Mouse (Mus musculus) A20 (cell line): ENCODE measurements around the gene Acvr1b.

Experiments used
- DNase-seq: peaks from one replicate; pipeline ENCODE4 v3.0.0-alpha.2; 2011; ENCODE audit warnings: low read depth, low spot score

The Acvr1b gene

DNA sequence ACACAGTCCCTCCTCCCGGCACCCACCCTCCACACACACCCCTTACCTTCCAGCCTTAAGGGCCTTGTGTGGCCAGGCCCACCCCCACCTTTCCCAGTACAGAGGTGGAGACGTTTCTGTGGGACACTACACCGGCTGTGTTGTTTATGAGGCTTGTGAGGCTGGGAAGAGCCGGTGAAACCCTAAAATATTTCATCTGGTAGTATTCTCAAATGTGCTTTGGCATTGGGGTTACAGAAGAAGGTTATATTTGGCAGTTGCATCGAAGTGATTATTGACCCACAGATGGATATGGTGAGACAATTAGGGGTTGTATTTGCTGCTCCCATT is 1.2 kb downstream of the Acvr1b start:
- DNase-seq, result no peak

DNA sequence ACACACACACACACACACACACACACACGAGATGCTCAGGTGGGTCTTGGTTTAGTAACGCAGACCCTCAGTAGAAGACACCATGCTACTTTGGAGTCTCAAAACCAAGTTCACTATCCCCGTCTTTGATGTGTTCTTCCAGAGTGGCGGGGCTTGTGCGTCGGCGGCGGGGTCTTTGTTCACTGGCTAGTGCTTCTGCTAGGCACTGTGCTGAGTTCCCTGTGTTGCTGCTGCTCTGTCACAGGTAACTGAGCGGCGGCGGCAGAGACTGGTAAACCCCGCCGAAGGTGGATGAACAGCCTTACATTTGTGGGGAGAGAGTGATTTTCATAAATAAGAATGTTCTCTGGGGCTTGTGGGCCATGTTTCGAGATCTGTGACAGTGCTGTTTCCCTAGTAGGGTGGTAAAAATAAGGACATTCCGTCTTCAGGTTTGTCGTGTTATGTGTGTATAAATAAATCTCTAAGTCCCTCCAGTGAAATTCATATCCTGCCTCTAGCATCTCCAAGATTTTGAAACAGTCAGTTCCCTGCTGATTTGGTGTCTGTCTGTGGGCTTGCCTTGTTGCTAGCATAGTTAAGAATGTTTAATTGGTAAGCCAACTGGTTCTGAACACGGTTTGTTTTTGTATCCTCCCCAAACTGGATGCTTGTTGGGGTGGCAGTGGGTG is 1.9 kb downstream of the Acvr1b start:
- DNase-seq, result no peak

DNA sequence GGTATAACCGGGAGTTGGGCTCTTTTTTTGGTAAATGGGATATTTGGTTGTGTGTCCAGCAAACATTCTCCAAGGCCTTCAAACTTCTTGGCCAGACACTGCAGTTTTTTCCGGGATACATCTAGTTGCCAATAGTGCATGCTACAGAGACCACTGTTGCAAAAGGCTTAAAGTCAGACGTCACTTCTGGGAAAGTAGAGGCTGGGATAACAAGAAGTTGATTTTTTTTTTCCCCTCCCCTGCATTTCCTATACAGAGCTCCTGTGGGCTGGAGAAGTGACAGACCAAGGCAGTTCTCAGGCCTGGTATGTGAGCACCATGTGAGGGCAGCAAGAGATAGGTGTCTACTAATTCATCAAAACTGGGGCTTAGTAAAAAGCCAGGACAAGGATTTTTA is 2.4 kb downstream of the Acvr1b start:
- no peak for DNase-seq

DNA sequence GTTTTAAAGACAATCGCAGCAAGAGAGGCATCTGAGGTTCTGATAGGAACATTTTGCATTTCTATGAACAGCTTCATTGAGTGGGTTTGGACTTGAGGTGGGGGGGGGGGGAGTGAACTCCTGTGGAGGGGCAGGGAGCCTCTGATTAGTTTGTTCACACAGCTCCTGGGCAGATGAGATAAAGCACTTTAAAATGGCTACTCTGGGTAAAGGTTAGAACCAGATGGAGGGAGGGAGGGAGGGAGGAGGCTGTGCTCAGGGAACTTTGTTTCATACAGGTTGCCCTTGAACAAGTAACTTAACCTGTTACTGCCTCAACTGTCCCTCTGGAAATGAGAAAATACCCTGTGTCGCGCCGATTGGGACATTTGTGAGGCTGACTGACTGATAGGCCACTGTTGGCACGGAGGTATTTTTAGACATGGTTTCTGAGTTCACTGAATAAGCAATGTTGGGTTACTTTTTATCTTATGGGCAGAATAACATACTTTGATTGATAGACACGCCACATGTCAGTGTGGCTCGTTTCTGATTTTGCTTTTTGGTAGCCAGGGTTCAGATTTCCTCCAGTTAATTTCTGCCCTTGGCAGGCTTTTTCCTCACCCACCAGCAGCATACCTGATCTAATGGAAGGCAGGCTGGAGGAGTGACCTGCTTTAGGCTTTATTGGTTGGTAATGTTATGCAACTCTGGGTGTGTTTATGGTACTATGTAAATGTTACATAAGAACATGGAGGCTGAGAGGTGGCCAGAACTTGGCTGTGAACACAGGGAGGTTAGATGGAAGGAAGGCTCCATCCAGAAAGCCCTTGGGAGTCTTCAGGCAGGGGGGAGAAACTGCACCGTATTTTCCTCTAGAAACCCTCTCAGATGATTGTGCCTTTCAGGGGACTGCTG is 3.2 kb downstream of the Acvr1b start:
- no peak for DNase-seq

DNA sequence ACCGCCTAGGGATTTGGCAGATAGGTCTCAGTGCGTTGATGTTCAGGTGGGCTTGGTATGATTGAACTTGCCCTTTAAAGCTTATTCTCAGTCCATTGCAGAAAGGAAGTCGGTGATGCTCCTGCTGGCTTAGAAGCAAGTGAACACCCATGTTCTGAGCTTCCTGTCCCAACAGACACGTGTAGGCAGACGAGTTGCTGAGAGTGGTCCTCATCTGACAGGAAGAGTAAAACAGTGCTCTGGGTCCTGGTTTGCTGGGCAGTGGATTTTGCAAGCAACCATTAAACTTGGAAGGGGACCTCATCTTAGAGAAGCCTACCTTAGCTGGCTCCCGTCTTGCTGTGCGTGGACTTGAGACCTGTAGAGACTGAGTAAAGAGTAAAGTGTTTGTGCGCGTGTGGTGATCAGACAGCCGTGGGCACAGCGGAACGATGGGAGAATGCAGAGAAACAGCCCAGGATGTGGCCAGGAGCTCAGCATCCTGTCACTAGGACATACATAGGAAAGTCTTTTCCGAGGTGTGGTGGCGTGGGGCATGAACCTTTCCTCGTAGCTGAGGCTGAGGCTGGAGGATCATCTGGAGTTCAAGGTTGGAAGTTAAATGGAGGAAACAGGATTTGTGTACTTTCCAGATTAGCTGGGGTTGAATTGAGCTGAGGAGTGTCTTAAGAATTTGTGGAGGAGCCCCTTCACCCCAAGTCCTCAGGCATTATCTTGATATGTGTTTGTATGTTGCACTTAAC is 6.7 kb downstream of the Acvr1b start:
- DNase-seq, result no peak

DNA sequence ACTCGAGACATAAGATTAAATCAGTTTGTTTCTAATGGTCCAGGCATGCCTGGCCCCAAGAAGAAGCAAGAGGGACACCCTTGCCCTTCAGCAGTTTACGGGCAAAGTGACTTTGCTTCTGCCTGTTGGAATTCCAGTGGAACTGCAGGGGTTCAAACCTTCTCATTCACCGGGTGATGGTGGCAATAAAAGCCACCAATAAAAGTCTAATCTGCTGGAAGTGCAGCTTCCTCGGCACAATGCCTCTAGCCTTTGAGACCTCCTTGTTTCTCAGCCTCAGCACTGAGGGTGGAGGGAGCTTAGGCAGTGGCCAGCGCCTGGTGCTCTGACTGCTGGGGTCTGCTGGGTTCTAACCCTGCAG is 7.2 kb downstream of the Acvr1b start:
- DNase-seq, result no peak

DNA sequence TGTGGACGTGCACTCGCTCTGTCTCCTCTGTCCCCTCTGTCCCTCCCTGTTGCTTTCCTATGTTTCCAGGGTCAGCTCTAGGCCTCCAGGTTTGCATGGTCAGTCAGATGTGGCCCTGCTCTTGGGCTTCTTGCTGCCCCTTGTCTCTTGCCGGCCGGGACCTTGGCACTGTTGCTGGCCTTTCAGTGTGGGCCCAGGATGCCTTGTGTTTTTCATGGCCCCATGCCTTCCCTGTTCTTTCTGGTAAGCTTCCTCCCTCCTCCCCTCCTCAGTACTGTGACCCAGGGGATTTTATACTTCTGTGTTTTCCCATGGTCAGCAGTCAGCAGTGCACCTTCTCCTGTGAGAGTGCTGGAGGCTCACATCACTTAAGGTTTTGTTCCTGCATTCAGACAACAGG is 7.6 kb downstream of the Acvr1b start:
- DNase-seq, result no peak

DNA sequence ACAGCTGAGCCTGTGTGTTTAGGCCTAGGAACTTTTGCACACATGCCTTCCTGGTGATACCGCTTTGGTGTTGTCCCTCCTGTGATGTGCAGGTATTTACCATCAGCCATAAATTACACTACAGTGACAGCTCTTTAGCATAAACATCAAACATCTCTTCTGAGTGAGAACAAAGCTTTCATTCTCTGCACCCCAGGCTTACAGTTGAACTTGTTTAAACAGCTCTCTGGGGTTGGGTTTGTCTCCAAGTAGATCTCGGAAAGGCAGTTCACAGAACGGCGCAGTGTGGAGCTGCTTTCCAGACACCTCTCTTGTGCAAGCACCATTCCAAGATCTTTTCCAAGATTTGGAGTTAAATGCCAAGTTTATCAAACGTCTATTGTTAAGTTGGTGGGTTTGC is 8.8 kb downstream of the Acvr1b start:
- no peak for DNase-seq

DNA sequence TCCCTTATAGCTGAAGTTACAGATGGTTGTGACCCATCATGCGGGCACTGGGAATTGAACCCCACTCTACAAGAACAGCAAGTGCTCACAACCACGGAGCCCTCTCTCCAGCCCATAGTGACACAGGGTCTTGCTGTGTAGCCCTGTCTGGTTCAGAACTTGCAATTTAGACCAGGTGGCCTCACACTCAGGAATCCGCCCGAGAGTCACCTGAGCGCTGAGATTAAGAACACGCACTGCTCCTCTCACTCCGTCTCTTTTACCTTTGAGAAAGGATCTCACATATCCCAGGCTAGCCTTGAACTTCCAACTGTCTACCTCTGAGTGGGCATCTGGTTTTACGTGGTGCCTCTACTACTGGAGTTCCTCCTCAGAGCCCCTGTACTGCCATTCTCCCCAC is 10.4 kb downstream of the Acvr1b start:
- no peak for DNase-seq

DNA sequence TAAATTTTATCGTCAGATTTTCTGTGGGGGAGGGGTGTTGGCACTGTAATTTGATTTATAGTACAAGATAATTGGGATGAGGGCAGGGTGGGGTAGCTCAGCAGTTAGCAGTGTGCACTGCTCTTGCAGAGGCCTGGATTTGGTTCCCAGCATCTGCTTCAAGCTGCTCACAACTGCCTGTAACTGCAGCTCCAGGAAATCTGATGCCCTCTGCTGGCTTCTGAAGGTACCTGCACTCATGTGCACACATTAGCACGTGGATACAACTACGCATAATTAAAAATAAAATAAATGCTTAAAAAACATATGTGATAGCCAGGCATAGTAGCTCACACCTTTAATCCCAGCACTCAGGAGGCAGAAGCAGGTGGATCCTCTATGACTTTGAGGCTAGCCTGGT is 11.7 kb downstream of the Acvr1b start:
- DNase-seq, result no peak

DNA sequence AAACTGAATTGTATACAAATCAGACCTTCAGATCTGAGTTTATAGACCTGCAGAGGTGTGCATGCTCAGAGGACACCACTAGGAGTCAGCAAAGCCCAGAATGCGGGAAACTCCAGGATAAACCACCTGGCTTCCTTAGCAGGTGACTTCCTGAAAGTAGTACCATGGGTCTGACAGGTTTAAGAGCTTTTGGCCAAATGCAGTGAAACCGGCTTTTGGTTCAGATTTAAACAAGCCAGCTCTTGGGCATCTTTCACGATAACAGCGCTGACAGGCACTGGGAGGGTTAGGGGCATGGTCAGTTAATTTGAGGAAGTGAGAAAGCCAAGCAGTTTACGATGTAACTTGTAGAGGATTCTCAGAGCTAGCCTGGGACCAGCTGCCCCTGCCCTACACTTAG is 14.0 kb downstream of the Acvr1b start:
- DNase-seq, result peak; percentile 84

DNA sequence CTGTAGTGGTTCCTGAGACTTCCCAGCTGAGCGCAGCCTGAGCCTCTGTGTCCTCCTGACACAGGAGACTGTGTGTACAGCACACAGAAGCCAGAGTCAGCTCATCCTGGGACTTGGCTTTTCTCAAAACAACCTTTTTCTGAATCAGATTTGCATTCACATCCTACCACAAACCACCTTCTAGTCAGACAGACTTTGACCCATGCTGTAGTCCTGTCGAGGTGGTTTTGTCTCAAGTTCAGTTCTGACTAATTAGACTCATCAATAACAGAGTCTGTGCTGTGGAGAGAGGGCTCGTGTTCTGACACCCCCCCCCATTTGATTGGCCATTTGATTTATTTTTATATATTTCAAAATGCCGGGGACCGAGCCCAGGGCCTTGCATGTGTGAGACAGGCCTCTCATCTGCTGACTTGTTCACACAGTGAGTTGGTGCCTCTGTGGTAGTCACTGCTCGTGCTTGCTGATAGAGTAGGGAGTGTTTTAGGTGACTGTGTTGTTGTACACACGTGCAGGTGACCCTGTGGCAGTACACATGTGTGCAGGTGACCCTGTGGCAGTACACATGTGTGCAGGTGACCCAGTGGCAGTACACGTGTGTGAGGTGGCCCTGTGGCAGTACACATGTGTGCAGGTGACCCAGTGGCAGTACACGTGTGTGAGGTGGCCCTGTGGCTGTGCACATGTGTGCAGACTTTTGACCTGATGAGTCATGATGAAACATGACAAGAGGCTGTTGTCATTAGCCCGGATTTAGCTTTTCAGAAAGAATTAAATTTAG is 16.3 kb downstream of the Acvr1b start:
- DNase-seq, result peak; percentile 66

DNA sequence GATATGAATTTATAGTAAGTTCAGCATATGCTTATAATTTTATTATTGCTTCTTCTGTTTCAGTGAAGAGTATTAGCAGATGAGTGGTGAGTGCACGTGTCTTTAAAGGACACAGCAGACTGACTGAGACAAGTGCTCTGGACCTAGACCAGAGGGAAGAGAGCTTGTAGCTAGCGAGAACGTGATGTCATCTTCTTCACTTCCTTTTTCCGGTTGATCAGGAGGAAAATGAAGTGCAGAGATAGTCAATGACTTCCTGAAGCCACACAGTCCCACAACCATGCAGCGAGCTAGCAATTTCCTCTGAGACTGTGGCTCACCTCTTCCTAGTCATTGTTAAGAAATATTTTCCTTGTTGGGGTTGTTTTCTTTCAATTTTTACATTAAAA is 16.9 kb downstream of the Acvr1b start:
- DNase-seq, result peak; percentile 79

DNA sequence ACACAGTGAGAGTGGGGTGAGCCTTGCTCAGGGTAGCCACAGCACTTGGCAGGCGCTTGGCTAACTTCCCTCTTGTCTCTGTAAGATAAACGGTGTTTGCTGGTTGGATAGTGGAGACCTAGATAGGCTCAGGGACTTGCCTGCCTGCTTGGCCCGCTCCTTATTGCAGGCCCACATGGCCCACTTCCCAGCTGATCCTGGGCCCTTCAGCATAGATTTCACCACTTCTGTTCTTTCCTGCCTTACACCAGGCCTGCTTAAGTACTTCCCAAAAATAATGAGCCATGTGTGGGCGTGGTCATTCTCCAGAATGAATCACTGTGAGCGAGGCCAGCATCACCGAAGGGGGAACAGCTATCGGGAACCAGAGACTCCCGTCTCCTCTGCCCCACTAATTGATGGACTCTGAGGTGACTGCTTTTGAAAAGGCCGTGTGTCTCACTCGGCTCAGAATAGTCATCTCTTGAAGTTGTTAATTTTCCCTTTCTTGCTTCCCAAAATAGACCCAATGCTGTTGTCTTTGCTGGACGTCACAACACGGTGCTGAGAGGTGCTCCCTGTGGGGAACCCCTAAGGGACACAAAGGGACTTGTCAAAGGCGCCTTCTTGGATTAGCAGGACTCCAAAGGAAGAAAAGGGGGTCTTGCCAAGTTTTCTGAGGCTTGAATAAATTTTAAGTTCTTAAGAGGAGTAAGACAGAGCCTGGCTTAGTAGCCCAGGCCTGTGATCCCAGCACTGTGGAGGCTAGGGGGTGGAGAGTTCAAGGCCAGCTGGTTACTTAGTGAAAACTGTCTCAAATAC is 17.8 kb downstream of the Acvr1b start:
- no peak for DNase-seq

DNA sequence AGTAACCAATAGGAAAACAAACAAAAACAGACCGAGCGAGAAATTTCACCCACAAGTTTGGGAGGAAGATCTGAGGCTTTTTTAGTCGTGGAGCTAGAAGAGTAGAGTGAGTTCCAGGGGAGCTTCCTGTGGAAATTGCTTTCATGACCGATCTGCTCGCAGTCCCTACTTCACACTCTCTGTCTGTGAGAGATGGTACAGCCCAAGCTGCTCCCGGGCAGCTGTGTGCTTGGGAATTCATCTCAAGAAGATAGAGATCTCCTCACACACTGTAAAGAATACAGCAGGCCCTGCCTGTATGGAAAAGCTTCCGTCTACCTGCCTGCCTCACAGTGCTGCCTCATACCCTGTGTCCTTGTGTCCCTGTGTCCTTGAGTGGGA is 18.4 kb downstream of the Acvr1b start:
- DNase-seq, result no peak

DNA sequence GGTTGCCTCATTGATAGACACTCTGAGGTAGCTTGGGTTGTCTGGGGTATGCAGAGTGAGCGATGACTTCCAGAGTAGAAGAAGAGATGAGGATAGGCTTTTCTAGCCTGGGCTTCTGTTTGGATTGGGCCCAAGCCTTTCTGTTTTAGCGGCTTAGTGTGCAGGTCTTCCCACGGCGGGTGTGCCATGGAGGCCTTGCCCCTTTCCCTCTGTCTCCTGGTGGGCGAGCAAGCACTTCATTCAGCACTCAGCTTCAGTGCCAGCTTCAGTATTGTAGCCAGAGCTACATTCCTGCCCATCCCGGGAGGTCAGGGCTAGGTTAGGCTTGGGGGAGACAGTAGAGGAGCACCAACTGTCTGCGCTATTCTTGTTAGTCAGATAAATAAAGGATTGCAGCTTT is 18.8 kb downstream of the Acvr1b start:
- DNase-seq, result no peak

DNA sequence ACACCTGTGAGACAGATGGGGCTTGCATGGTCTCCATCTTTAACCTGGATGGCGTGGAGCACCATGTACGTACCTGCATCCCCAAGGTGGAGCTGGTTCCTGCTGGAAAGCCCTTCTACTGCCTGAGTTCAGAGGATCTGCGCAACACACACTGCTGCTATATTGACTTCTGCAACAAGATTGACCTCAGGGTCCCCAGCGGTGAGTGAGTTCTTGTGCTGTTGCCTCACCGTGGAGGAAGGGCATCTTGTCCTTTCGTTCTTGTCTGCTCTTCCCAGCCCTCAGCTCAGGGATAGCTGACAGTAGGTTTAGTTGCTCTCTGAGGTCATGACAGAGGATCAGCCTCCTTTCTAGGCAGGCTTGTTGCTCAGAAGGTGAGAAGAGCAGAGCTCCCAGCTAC is 20.1 kb downstream of the Acvr1b start:
- no peak for DNase-seq

DNA sequence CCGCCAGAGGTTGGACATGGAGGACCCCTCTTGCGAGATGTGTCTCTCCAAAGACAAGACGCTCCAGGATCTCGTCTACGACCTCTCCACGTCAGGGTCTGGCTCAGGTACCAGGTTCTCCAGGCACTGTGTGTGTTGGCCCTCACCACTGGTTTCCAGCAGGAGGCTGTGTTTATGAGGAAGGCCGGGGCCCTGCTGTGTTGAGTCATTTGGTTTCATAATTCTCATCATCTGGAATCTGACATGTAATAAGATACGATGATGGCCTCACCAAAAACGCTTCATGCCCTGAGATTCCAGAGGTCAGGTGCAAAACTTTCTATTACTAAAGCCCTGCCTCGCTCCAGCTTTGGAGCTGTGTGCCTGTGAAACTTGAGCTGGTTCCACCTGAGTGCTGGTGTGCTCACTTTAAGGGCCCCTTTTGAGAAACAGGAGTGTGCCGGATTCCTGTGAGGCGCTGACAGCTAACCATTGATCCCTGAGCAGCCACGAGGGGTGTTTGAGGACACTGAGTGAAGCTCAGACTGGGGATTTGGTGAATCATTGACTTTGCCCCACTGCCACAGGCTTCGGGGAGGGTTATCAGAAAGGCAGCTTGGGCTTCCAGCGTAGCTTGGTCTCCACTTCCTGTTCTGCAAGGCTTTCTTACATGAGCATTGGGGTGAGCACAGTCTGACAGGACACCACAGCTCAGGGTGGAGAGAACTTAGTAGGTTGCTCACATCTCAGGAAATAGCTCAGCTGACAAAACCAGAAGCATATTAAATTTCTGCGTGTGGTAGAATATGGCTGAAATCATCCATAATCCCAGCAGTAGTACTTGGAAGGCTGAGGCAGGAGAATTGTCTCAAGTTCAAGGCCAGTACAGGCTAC is 21.3 kb downstream of the Acvr1b start:
- DNase-seq, result no peak

DNA sequence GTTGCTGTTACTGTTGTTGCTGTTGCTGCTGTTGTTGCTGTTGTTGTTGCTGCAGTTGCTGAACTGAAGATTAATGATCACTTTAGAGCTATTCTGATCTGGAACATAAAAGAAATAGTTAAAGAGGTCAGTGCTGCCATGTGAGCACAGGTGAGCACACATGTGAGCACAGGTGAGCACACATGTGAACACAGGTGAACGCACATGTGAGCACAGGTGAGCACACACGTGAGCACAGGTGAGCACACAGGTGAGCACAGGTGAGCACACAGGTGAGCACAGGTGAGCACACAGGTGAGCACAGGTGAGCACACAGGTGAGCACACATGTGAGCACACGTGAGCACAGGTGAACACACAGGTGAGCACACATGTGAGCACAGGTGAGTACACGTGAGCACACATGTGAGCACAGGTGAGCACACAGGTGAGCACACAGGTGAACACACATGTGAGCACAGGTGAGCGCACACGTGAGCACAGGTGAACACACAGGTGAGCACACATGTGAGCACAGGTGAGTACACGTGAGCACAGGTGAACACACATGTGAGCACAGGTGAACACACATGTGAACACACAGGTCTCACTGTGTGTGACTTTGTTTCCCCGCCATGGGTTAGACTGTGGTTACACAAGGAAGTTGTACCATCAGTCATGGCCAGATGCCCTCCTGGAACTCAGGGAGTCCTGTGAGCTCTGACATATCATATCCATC is 22.4 kb downstream of the Acvr1b start:
- no peak for DNase-seq

DNA sequence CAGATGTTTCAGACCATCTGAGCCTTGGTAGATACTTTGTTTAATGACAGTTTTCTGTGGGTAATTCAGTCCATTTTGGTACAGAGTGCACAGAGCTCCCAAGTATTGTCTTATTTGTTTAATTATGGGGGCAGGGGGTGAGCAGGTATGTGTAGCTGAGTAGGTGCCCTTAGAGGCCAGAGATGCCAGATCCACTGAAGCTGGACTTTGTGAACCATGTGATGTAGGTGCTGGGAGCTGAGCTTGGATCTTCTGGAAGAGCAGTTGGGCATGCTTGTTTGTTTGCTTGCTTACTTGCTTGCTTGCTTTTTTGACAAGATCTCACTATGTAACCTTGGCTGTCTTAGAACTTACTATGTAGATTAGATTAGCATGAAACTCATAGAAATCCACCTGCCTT is 23.1 kb downstream of the Acvr1b start:
- no peak for DNase-seq
